Mouse (Mus musculus) C2C12 (cell line): ENCODE data around the gene Mnd1. TPM values are rescaled to one million over a fixed set of nuclear protein-coding genes. Genes with fewer than 3 reads are reported as not detected.

Source experiments
- H3K27me3 ChIP-seq: one replicate; pipeline ENCODE4 v1.6.1; 2011; ENCODE audit not compliant: control insufficient read depth, insufficient read depth, insufficient read length
- H3K36me3 ChIP-seq: one replicate; pipeline ENCODE4 v1.6.1; 2011; ENCODE audit not compliant: control insufficient read depth, insufficient read depth
- H3K4me3 ChIP-seq: one replicate; pipeline ENCODE4 v1.5.1; 2011; ENCODE audit warnings: mild to moderate bottlenecking, control low read depth; ENCODE audit not compliant: poor library complexity, insufficient read depth, severe bottlenecking
- H3K79me2 ChIP-seq: one replicate; pipeline ENCODE4 v1.6.1; 2011; ENCODE audit not compliant: control insufficient read depth, insufficient read depth
- H3K79me3 ChIP-seq: one replicate; pipeline ENCODE4 v1.6.1; 2011; ENCODE audit warnings: low read depth, control low read depth
- H3ac ChIP-seq: one replicate; pipeline ENCODE3; 2011; ENCODE audit warnings: low read depth; ENCODE audit not compliant: control insufficient read depth, insufficient read length
- CEBPB ChIP-seq: IDR thresholded peaks from one replicate; pipeline ENCODE4 v1.6.1; 2011; ENCODE audit warnings: low read depth, mild to moderate bottlenecking, control low read depth, moderate library complexity
- CTCF ChIP-seq: IDR thresholded peaks from one replicate; pipeline ENCODE4 v1.5.1; 2011; ENCODE audit not compliant: control insufficient read depth, insufficient read depth, insufficient read length
- FOSL1 ChIP-seq: IDR thresholded peaks from one replicate; pipeline ENCODE4 v1.8.0; 2011; ENCODE audit warnings: mild to moderate bottlenecking, low read length; ENCODE audit not compliant: poor library complexity, insufficient read depth, severe bottlenecking
- MAX ChIP-seq: IDR thresholded peaks from one replicate; pipeline ENCODE4 v1.6.1; 2011; ENCODE audit warnings: mild to moderate bottlenecking, control low read depth
- MYOD1 ChIP-seq: IDR thresholded peaks from one replicate; pipeline ENCODE4 v1.6.1; 2011; ENCODE audit warnings: low read depth; ENCODE audit not compliant: control insufficient read depth, insufficient read length
- MYOG ChIP-seq: IDR thresholded peaks from one replicate; pipeline ENCODE4 v1.6.1; 2011; ENCODE audit not compliant: control insufficient read depth, insufficient read length; ENCODE audit errors: extremely low read depth
- USF1 ChIP-seq: IDR thresholded peaks from one replicate; pipeline ENCODE4 v1.6.1; 2011; ENCODE audit warnings: low read depth, mild to moderate bottlenecking, control low read depth, moderate library complexity
- polyA plus RNA-seq: library from polyadenylated mRNA; unstranded; fragments of >200 nt; fragmentation: generic; extraction: Trizol; gene quantifications from one replicate; pipeline ENCODE4 v1.2.1, GENCODE M21; 2012; ENCODE audit warnings: missing spikeins

Gene Mnd1
- polyA plus RNA-seq, 1 experiment: 11.1 TPM

GRCm38 (mm10) chr3:84061523-84062453, 93.8 kb downstream of the Mnd1 start:
- Histone ChIP-seq H3K4me3 (no peak overlapping the region), H3K79me2 (no peaks in the 10 kb centered on the region), H3K36me3 (no peaks in the 10 kb centered on the region), H3ac (no peak overlapping the region), H3K79me3 (no peaks in the 10 kb centered on the region), H3K27me3 (no peaks in the 10 kb centered on the region)
- TF ChIP-seq CEBPB (no peak), MAX (no peak), MYOD1 (peak; percentile 78), CTCF (no peak)

DNA sequence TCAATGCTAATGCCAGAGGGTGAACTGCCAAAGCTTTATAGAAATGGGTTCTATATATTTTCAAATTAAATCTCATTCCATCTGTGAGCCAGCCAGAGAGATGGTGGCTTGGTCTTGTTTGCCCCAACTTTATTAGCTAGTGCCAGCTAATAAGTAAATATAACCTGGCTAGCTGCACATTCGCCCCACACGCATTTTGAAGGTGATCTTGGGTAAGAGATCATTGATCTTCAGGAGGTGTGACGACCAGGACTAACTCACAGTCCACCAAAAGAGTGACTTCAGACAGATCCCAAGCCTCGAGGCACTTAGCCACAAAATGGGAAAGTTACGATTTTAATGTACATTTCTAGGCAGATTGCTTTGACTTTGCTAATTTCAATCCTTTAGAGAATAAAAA, 94.6 kb downstream of the Mnd1 start:
- no peak overlapping the region for H3K4me3 ChIP-seq
- no peak overlapping the region for H3ac ChIP-seq
- no peaks in the 10 kb centered on the region for H3K79me2 ChIP-seq
- no peaks in the 10 kb centered on the region for H3K79me3 ChIP-seq
- no peaks in the 10 kb centered on the region for H3K27me3 ChIP-seq
- no peak for TF ChIP-seq MYOD1
- TF ChIP-seq MYOG: no peak
- TF ChIP-seq FOSL1: no peak
- TF ChIP-seq CEBPB: no peak
- TF ChIP-seq USF1: no peak
- TF ChIP-seq MAX: no peak
- TF ChIP-seq CTCF: no peak
- H3K36me3 ChIP-seq: no peaks in the 10 kb centered on the region

GRCm38 (mm10) chr3:84060128-84060527, 95.5 kb downstream of the Mnd1 start:
- TF ChIP-seq CEBPB (no peak), MYOD1 (no peak), USF1 (no peak), FOSL1 (no peak), MYOG (no peak), CTCF (no peak), MAX (no peak)
- H3K4me3 ChIP-seq: no peak overlapping the region
- no peaks in the 10 kb centered on the region for H3K79me3 ChIP-seq
- no peaks in the 10 kb centered on the region for H3K36me3 ChIP-seq
- no peak overlapping the region for H3ac ChIP-seq
- no peaks in the 10 kb centered on the region for H3K27me3 ChIP-seq
- no peaks in the 10 kb centered on the region for H3K79me2 ChIP-seq

DNA sequence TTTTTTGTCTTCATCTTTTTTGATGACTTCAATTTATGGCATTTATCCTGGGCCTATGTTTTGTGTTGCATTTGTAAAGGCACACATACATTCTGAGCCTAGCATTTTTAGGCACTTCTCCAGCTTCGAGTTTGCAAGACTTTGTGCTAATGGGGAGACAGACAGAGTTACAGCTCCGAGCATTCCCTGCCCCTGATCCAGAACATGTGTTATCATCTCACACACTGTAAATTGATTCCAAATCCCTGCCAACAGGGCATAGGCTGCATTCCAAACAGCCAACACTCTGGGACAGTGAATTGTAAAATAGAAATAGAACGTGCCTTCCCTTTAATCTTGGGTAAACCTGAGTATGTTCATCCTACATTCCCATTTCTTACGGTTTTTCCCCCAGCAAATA, 95.9 kb downstream of the Mnd1 start:
- no peaks in the 10 kb centered on the region for H3K36me3 ChIP-seq
- no peak overlapping the region for H3ac ChIP-seq
- TF ChIP-seq MAX (no peak), MYOD1 (no peak), FOSL1 (no peak), CTCF (no peak), MYOG (no peak)
- H3K79me3 ChIP-seq: no peaks in the 10 kb centered on the region
- H3K27me3 ChIP-seq: no peaks in the 10 kb centered on the region
- no peaks in the 10 kb centered on the region for H3K79me2 ChIP-seq
- H3K4me3 ChIP-seq: no peak overlapping the region

DNA sequence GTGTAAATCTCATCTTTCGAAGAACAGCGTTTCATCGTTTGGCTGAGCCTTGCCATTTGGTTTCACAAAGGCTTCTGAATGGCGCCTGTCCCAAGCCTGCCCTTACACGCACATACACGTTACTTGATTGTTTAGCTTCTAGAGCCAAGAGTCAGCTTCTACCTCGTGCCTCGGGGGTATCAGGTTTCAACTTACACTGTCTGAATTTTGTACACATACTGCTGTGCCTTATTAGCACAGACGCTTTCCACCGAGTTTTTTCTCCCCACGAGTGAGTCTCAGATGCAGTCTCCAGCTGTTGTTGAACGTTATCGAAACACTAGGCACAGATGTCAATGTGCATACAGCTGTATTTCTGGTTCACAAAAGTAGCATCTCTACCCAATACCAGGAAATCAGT, 96.3 kb downstream of the Mnd1 start:
- Histone ChIP-seq H3K79me2 (no peaks in the 10 kb centered on the region), H3K4me3 (no peak overlapping the region), H3ac (no peak overlapping the region), H3K79me3 (no peaks in the 10 kb centered on the region), H3K36me3 (no peaks in the 10 kb centered on the region), H3K27me3 (no peaks in the 10 kb centered on the region)
- TF ChIP-seq MAX (no peak), MYOG (no peak), USF1 (no peak), CTCF (no peak), FOSL1 (no peak), CEBPB (no peak), MYOD1 (no peak)

DNA sequence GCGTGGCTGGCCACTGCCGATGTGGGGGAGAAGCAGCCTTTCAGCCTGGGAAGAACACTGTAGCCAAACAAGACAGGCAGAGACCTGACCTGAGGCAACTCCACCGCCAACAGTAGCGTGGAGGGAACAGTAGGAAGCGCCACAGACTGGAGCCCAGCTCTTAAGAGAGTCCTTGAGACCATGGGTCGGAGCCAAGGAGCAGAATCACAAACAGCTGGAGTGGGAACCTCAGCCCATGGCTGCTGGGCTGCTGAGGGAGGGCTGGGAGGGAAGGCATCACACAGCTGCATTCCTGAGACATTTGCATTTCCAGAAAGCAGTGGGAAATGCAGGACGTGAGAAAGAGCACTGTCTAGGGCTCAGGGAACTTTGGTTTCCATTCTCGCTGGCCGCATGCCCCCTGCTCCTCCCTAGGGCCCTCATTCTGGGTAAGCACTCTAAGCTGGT, 106.8 kb downstream of the Mnd1 start:
- no peak overlapping the region for H3ac ChIP-seq
- TF ChIP-seq FOSL1: no peak
- TF ChIP-seq MYOD1: no peak
- TF ChIP-seq USF1: no peak
- no peak for TF ChIP-seq MAX
- TF ChIP-seq CTCF: no peak
- TF ChIP-seq MYOG: no peak
- no peak for TF ChIP-seq CEBPB

More for the DNA sequence above, 106.8 kb downstream of the Mnd1 start:
- H3K36me3 ChIP-seq: no peaks in the 10 kb centered on the region
- H3K4me3 ChIP-seq: no peak overlapping the region
- no peaks in the 10 kb centered on the region for H3K79me3 ChIP-seq
- no peaks in the 10 kb centered on the region for H3K79me2 ChIP-seq
- no peaks in the 10 kb centered on the region for H3K27me3 ChIP-seq
